Mouse (Mus musculus) stomach, embryonic 16.5 days (tissue): ENCODE results near the gene Btnl1. TPM values are rescaled to one million over a fixed set of nuclear protein-coding genes. Genes with fewer than 3 reads are reported as not detected.

Source experiments
- ATAC-seq: fragments of 200-750 bp; cut with Nextera tagmentation; 2 replicates; pipeline ENCODE4 v1.8.0; 2017; ENCODE audit warnings: moderate number of reproducible peaks, moderate TSS enrichment; ENCODE audit not compliant: insufficient read depth, low FRiP score
- H3K27ac ChIP-seq: fragments of 300-500 bp; sonication (generic); 2 replicates; pipeline ENCODE4 v1.5.1; 2014; ENCODE audit warnings: low read length
- H3K27me3 ChIP-seq: fragments of 300-500 bp; sonication (generic); 2 replicates; pipeline ENCODE4 v1.6.1; 2014; ENCODE audit warnings: low read length, control low read depth, mixed read lengths; ENCODE audit not compliant: control insufficient read depth, insufficient read depth
- H3K36me3 ChIP-seq: fragments of 300-500 bp; sonication (generic); 2 replicates; pipeline ENCODE4 v1.6.1; 2014; ENCODE audit warnings: low read length; ENCODE audit not compliant: control insufficient read depth, insufficient read depth
- H3K4me1 ChIP-seq: fragments of 300-500 bp; sonication (generic); 2 replicates; pipeline ENCODE4 v1.6.1; 2014; ENCODE audit warnings: low read length, control low read depth, mixed read lengths; ENCODE audit not compliant: control insufficient read depth, insufficient read depth
- H3K4me2 ChIP-seq: fragments of 300-500 bp; sonication (generic); 2 replicates; pipeline ENCODE4 v1.6.1; 2014; ENCODE audit warnings: low read depth, low read length, mixed read lengths
- H3K4me3 ChIP-seq: fragments of 300-500 bp; sonication (generic); replicated peaks from 2 replicates; pipeline ENCODE4 v1.5.1; 2014; ENCODE audit warnings: mild to moderate bottlenecking, low read length
- H3K9ac ChIP-seq: fragments of 300-500 bp; sonication (generic); 2 replicates; pipeline ENCODE4 v1.6.1; 2014; ENCODE audit warnings: low read length
- H3K9me3 ChIP-seq: fragments of 300-500 bp; sonication (generic); replicated peaks from 2 replicates; pipeline ENCODE4 v1.6.1; 2016; ENCODE audit warnings: low read length, control low read depth; ENCODE audit not compliant: control insufficient read depth
- WGBS: fragments of 180-500 bp; shearing (Covaris S2); extraction: QIAGEN DNeasy Blood & Tissue Kit; methylation state at CpG from one replicate; pipeline ENCODE4 v1.1.7; 2014; 5-methylcytosine and 5-hydroxymethylcytosine counted together
- polyA plus RNA-seq: library from polyadenylated mRNA; unstranded; fragments of >200 nt; fragmentation: Nextera tagmentation; extraction: Ambion mirVana; gene quantifications from 2 replicates; pipeline ENCODE4 v1.2.1, GENCODE M21; 2015

The Btnl1 gene
- polyA plus RNA-seq: 3.5 TPM in 2 replicates

GRCm38 (mm10) chr17:34376847-34377246 lies at the start of gene Btnl1:
Btnl1 (plus strand) TSS chr17:34377132.
- no peak within 1 kb of the TSS for H3K4me2 ChIP-seq
- H3K9ac ChIP-seq: no peak within 1 kb of the TSS
- no peak for ATAC-seq
- H3K36me3 ChIP-seq: no peaks in the 10 kb centered on the region
- H3K27me3 ChIP-seq: no peaks in the 10 kb centered on the region
- WGBS: 80% methylated on average over 2 of the region's 2 CpGs
- H3K27ac ChIP-seq: no peak within 1 kb of the TSS
- H3K4me1 ChIP-seq: no peaks in the 10 kb centered on the region
- no peak within 1 kb of the TSS for H3K4me3 ChIP-seq
- H3K9me3 ChIP-seq: no peaks in the 10 kb centered on the region

DNA sequence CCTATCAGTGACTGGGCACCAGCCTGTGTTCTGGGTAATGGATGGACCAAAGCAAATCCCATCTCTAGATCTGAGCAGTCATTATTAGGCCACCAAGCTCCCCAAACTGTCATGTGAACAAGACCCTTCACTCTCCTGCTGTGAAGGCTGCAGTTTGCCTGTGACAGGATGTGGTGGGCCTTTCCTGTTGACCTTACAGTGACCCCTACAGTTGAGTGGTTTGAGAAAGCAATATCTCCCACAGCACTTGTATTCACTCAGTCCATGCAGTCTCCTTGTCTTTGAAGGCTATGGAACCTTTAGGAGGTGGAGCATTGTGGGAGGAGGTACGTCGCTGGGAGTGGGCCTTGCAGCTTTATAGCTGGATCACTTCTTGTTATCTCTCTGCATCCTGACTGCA lies 47.1 kb upstream of the Btnl1 start:
- no peaks in the 10 kb centered on the region for H3K9me3 ChIP-seq
- no peak overlapping the region for H3K9ac ChIP-seq
- ATAC-seq: no peak
- no peaks in the 10 kb centered on the region for H3K36me3 ChIP-seq
- WGBS: 71% methylated on average over 2 of the region's 2 CpGs
- H3K4me3 ChIP-seq: no peak overlapping the region
- H3K4me1 ChIP-seq: no peaks in the 10 kb centered on the region
- no peaks in the 10 kb centered on the region for H3K27me3 ChIP-seq
- no peak overlapping the region for H3K27ac ChIP-seq
- H3K4me2 ChIP-seq: no peak overlapping the region

DNA sequence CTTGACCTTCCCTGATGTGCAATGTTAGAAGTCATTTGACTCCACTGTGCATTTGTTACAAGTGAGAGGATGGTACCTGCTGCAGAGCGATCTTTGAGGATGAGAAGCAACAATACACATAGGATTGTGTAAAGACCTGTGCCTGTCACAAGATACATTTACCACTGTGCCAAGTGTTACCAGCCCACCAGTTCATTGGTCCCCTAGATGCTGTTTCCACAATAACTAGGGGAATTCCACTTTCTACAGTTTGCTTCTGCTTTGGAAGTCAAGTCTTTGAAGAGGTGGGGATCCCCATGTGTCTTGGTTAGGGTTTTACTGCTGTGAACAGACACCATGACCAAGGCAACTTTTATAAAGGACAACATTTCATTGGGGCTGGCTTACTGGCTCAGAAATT lies 45.7 kb upstream of the Btnl1 start:
- Histone ChIP-seq H3K27me3 (no peaks in the 10 kb centered on the region), H3K36me3 (no peaks in the 10 kb centered on the region), H3K4me1 (no peaks in the 10 kb centered on the region), H3K27ac (no peak overlapping the region), H3K9me3 (no peaks in the 10 kb centered on the region), H3K4me3 (no peak overlapping the region), H3K4me2 (no peak overlapping the region), H3K9ac (no peak overlapping the region)
- ATAC-seq: no peak
- 89% methylated on average over 1 of the region's 1 CpGs for WGBS

- Histone ChIP-seq H3K9ac (no peak overlapping the region), H3K4me1 (no peaks in the 10 kb centered on the region), H3K27ac (no peak overlapping the region), H3K4me3 (no peak overlapping the region), H3K27me3 (no peaks in the 10 kb centered on the region), H3K4me2 (no peak overlapping the region), H3K36me3 (no peaks in the 10 kb centered on the region), H3K9me3 (no peaks in the 10 kb centered on the region)
- ATAC-seq: no peak
- 62% methylated on average over 3 of the region's 3 CpGs for WGBS
These were observed 36.1 kb upstream of the Btnl1 start for GRCm38 (mm10) chr17:34340619-34341402.

GRCm38 (mm10) chr17:34344882-34345281 lies 32.0 kb upstream of the Btnl1 start:
- H3K9ac ChIP-seq: no peak overlapping the region
- WGBS: 86% methylated on average over 4 of the region's 4 CpGs
- H3K27me3 ChIP-seq: no peaks in the 10 kb centered on the region

DNA sequence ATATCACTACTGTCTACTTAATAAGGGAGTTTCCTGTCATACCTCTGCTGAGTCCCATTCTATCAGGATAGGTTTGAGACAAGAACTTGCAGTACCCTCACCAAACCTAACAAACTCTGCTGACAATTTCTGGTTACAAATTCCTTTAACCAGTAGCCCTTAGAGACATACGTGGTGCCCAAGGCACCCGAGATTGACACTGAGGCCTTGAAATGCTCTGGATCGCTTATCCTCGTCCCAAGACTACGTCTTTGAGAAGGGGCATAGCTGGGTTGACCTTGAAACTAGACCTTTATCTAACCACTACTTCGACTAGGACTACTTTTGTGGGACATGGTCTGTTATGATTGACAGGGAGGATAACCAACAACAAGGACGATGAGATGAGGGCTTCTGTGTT lies 31.4 kb upstream of the Btnl1 start:
- H3K4me1 ChIP-seq: no peaks in the 10 kb centered on the region
- H3K27me3 ChIP-seq: no peaks in the 10 kb centered on the region
- no peak overlapping the region for H3K4me2 ChIP-seq
- H3K9me3 ChIP-seq: no peaks in the 10 kb centered on the region
- H3K9ac ChIP-seq: no peak overlapping the region
- WGBS: 79% methylated on average over 7 of the region's 7 CpGs
- H3K36me3 ChIP-seq: no peaks in the 10 kb centered on the region
- no peak for ATAC-seq
- no peak overlapping the region for H3K4me3 ChIP-seq
- no peak overlapping the region for H3K27ac ChIP-seq

More at GRCm38 (mm10) chr17:34344882-34345281, 32.0 kb upstream of the Btnl1 start:
- Histone ChIP-seq H3K36me3 (no peaks in the 10 kb centered on the region), H3K27ac (no peak overlapping the region), H3K4me1 (no peaks in the 10 kb centered on the region), H3K4me2 (no peak overlapping the region), H3K4me3 (no peak overlapping the region), H3K9me3 (no peaks in the 10 kb centered on the region)
- no peak for ATAC-seq

DNA sequence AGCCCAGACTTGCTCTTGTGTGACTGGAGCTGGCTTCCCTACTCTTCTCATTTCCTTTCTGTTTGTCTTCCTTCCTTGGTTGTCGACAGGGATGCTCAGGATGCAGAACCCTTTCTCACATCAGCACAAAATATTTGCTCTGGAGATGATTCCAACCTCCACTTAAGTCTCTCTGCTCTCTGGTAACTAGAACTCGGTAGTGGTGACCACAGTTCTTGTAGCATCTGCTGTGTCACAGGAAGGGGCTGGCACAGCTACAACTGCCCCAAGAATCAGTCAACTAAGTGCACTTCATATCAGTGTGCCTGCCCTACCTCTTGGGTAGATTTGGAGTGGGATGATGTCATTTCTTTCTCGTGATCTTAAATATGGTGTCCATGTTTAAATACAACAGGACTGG lies 30.9 kb upstream of the Btnl1 start:
- H3K9ac ChIP-seq: no peak overlapping the region
- no peaks in the 10 kb centered on the region for H3K36me3 ChIP-seq
- H3K9me3 ChIP-seq: no peaks in the 10 kb centered on the region
- ATAC-seq: no peak
- 64% methylated on average over 3 of the region's 3 CpGs for WGBS
- H3K27me3 ChIP-seq: no peaks in the 10 kb centered on the region
- H3K4me1 ChIP-seq: no peaks in the 10 kb centered on the region
- no peak overlapping the region for H3K4me2 ChIP-seq
- H3K4me3 ChIP-seq: no peak overlapping the region
- H3K27ac ChIP-seq: no peak overlapping the region

GRCm38 (mm10) chr17:34347606-34348308 lies 29.2 kb upstream of the Btnl1 start:
- Histone ChIP-seq H3K4me3 (no peak overlapping the region), H3K9ac (no peak overlapping the region), H3K9me3 (no peaks in the 10 kb centered on the region), H3K27ac (no peak overlapping the region), H3K36me3 (no peaks in the 10 kb centered on the region), H3K27me3 (no peaks in the 10 kb centered on the region), H3K4me2 (no peak overlapping the region), H3K4me1 (no peaks in the 10 kb centered on the region)
- WGBS: 62% methylated on average over 6 of the region's 6 CpGs
- ATAC-seq: no peak

DNA sequence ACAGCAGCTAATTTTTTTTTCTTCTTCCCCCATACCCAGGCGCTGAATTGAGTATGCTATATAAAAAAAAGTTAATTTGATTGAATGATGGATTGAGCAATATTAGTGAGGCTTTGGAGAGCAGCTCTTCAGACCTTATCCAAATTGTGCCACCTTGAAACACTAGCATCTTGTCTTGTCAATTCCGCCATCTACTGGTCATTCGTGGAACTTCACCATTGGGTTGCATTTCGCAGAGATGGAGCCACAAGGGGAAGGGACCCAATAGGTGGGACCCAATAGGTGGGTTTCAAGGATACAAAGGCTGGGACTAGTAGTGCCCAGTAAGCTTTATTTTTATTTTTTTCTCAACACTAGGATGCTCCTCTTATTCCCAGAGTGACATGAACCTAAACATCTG lies 27.5 kb upstream of the Btnl1 start:
- WGBS: 3% methylated on average over 4 of the region's 4 CpGs
- H3K27me3 ChIP-seq: no peaks in the 10 kb centered on the region
- no peak overlapping the region for H3K4me2 ChIP-seq
- no peak for ATAC-seq
- no peak overlapping the region for H3K4me3 ChIP-seq
- no peaks in the 10 kb centered on the region for H3K9me3 ChIP-seq
- H3K9ac ChIP-seq: no peak overlapping the region
- no peak overlapping the region for H3K27ac ChIP-seq
- H3K36me3 ChIP-seq: no peaks in the 10 kb centered on the region
- H3K4me1 ChIP-seq: no peaks in the 10 kb centered on the region
